Mouse (Mus musculus) hindbrain, embryonic 12.5 days (tissue): Measurements from ENCODE around the gene Gm42742. TPM values are rescaled to one million over a fixed set of nuclear protein-coding genes. Genes with fewer than 3 reads are reported as not detected.

Experiments
- ATAC-seq: fragments of 200-750 bp; cut with Nextera tagmentation; 2 replicates; pipeline ENCODE4 v1.8.0; 2017; ENCODE audit warnings: moderate TSS enrichment; ENCODE audit not compliant: low FRiP score
- H3K27ac ChIP-seq: fragments of 300-500 bp; sonication (generic); 2 replicates; pipeline ENCODE4 v1.5.1; 2016; ENCODE audit warnings: mild to moderate bottlenecking
- H3K27me3 ChIP-seq: fragments of 300-500 bp; sonication (generic); 2 replicates; pipeline ENCODE4 v1.6.1; 2016; ENCODE audit warnings: mild to moderate bottlenecking
- H3K36me3 ChIP-seq: fragments of 300-500 bp; sonication (generic); 2 replicates; pipeline ENCODE4 v1.6.1; 2016; ENCODE audit warnings: mild to moderate bottlenecking
- H3K4me1 ChIP-seq: fragments of 300-500 bp; sonication (generic); 2 replicates; pipeline ENCODE4 v1.6.1; 2016
- H3K4me2 ChIP-seq: fragments of 300-500 bp; sonication (generic); replicated peaks from 2 replicates; pipeline ENCODE4 v1.6.1; 2016; ENCODE audit warnings: mild to moderate bottlenecking
- H3K4me3 ChIP-seq: fragments of 300-500 bp; sonication (generic); 2 replicates; pipeline ENCODE4 v1.5.1; 2016; ENCODE audit warnings: mild to moderate bottlenecking
- H3K9ac ChIP-seq: fragments of 300-500 bp; sonication (generic); 2 replicates; pipeline ENCODE4 v1.6.1; 2016; ENCODE audit warnings: mild to moderate bottlenecking, moderate library complexity
- H3K9me3 ChIP-seq: fragments of 300-500 bp; sonication (generic); replicated peaks from 2 replicates; pipeline ENCODE4 v1.6.1; 2016; ENCODE audit warnings: mild to moderate bottlenecking
- WGBS: fragments of 180-500 bp; shearing (Covaris S2); methylation state at CpG from one replicate; pipeline ENCODE4 v1.1.7; 2016; 5-methylcytosine and 5-hydroxymethylcytosine counted together
- polyA plus RNA-seq: library from polyadenylated mRNA; unstranded; fragments of >200 nt; fragmentation: Nextera tagmentation; extraction: Ambion mirVana; gene quantifications from 2 replicates; pipeline ENCODE4 v1.2.1, GENCODE M21; 2016

Gene Gm42742
- polyA plus RNA-seq, 1 experiment from 2014 or later = 69.6 TPM

DNA sequence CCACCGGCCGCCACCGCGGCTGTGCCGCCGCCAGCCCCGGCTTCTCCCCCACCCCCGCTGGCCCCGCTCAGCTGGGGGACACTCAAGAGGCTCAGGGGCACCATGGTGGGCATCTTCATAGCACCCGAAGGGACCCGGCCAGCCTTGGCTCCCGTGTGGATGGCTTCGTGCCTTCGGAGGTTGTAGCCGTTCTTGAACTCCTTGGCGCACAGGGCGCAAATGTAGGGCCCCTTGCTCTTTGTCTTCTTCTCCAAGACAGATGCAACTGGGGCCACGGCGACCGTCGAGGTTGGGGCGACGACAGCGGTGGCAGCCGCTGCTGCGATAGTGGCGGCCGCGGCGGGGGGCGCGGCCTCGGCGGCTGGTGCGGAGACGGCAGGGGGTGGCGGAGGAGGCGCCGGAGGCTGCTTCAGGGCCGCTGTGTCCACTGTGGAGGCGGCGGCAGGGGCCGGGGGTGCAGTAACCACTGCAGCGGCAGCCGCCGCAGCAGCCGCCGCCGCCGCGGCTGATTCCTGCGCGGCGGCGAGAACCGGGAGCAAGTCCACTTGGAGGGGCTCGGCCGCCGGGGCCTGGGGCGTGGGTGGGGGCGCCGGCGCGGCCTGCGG lies 4.8 kb upstream of the Gm42742 start:
- no peaks in the 10 kb centered on the region for H3K27me3 ChIP-seq
- peaks cover 36% of the 10 kb centered on the region for H3K36me3 ChIP-seq
- peak; percentile 9; the same call in 1 of the 2 replicates for ATAC-seq
- H3K9ac ChIP-seq = peak overlapping the region; percentile 100
- H3K4me3 ChIP-seq = peak overlapping the region; percentile 97
- H3K4me1 ChIP-seq = peaks cover 54% of the 10 kb centered on the region
- peak overlapping the region; percentile 100 for H3K27ac ChIP-seq
- H3K9me3 ChIP-seq = no peaks in the 10 kb centered on the region
- WGBS = under 1% methylated on average over 55 of the region's 65 CpGs
- H3K4me2 ChIP-seq = peak overlapping the region; percentile 98

GRCm38 (mm10) chr7:127024755-127025555 lies 4.1 kb upstream of the Gm42742 start:
- peak; percentile 38 for ATAC-seq
- 1% methylated on average over 30 of the region's 30 CpGs for WGBS
- Histone ChIP-seq H3K4me3 (peak overlapping the region; percentile 97), H3K27me3 (no peaks in the 10 kb centered on the region), H3K9ac (peak overlapping the region; percentile 100), H3K36me3 (peaks cover 32% of the 10 kb centered on the region), H3K9me3 (no peaks in the 10 kb centered on the region), H3K4me1 (peaks cover 61% of the 10 kb centered on the region), H3K4me2 (peak overlapping the region; percentile 98), H3K27ac (peak overlapping the region; percentile 100)

GRCm38 (mm10) chr7:127023896-127024690 lies 3.2 kb upstream of the Gm42742 start:
- Histone ChIP-seq H3K4me3 (peak overlapping the region; percentile 97), H3K9ac (peak overlapping the region; percentile 100), H3K27ac (peak overlapping the region; percentile 100), H3K9me3 (no peaks in the 10 kb centered on the region), H3K27me3 (no peaks in the 10 kb centered on the region), H3K4me2 (peak overlapping the region; percentile 98), H3K36me3 (peaks cover 28% of the 10 kb centered on the region), H3K4me1 (peaks cover 68% of the 10 kb centered on the region)
- 28% methylated on average over 19 of the region's 19 CpGs for WGBS
- ATAC-seq = no peak

GRCm38 (mm10) chr7:127023272-127023691 lies 2.4 kb upstream of the Gm42742 start:
- Histone ChIP-seq H3K9me3 (no peaks in the 10 kb centered on the region), H3K36me3 (peaks cover 26% of the 10 kb centered on the region), H3K4me2 (peak overlapping the region; percentile 98), H3K27me3 (no peaks in the 10 kb centered on the region), H3K27ac (peak overlapping the region; percentile 60), H3K9ac (peak overlapping the region; percentile 100), H3K4me3 (peak overlapping the region; percentile 97), H3K4me1 (peaks cover 76% of the 10 kb centered on the region)
- WGBS = 77% methylated on average over 13 of the region's 13 CpGs
- no peak for ATAC-seq

DNA sequence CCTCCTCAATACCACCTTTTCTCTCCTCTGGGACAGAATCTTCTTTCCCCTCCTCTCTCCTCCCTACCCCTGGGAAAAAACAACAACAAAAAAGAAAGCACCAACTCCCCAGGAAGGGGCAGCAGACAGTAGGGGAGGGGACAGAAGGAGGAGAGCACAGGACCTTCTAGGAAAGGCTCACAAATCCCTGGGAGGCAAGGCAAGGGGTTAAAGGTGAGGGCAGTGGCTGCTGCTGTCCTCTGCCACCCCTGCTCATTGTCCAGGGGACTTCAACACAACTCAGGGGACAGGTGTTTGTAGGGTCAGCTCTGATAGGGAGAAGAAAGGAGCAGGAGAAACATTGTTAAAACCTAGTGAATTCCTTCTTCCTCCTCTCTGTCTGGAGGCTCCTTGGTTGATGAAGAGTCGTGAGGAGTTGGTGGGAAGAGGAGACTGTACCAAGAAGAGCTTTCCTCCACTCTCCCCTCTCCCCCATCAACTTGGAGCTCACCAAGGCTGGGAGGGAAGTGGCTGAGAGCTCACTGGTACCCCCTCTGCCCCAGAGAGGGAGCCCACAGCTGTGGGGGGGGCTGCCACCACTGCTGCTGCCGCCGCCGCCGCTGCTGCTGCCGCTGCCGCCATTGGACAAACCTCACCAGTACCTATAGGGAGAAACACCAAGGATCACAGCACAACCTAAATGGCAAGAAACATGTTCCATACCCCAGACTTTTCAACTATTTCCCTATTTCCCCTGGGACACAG lies 1.8 kb upstream of the Gm42742 start:
- peaks cover 26% of the 10 kb centered on the region for H3K36me3 ChIP-seq
- peak overlapping the region; percentile 100; the same call in 1 of the 2 replicates for H3K9ac ChIP-seq
- no peaks in the 10 kb centered on the region for H3K27me3 ChIP-seq
- H3K9me3 ChIP-seq = no peaks in the 10 kb centered on the region
- ATAC-seq = no peak
- peak overlapping the region; percentile 97 for H3K4me3 ChIP-seq
- H3K4me1 ChIP-seq = peaks cover 75% of the 10 kb centered on the region
- H3K27ac ChIP-seq = peak overlapping the region; percentile 92
- H3K4me2 ChIP-seq = peak overlapping the region; percentile 98
- WGBS = 91% methylated on average over 7 of the region's 7 CpGs

GRCm38 (mm10) chr7:127021563-127022527 lies 948 bp upstream of the Gm42742 start:
- Histone ChIP-seq H3K27ac (peak overlapping the region; percentile 92), H3K9me3 (no peaks in the 10 kb centered on the region), H3K4me1 (peaks cover 73% of the 10 kb centered on the region), H3K27me3 (no peaks in the 10 kb centered on the region), H3K4me3 (peak overlapping the region; percentile 48), H3K9ac (peak overlapping the region; percentile 76), H3K36me3 (peaks cover 26% of the 10 kb centered on the region), H3K4me2 (peak overlapping the region; percentile 98)
- 44% methylated on average over 5 of the region's 5 CpGs for WGBS
- ATAC-seq = no peak

GRCm38 (mm10) chr7:127020491-127020890 lies 406 bp downstream of the Gm42742 start:
- Histone ChIP-seq H3K4me1 (peaks cover 80% of the 10 kb centered on the region), H3K9me3 (no peaks in the 10 kb centered on the region), H3K27me3 (no peaks in the 10 kb centered on the region), H3K4me2 (peak overlapping the region; percentile 84), H3K27ac (peak overlapping the region; percentile 92), H3K4me3 (peak overlapping the region; percentile 48), H3K9ac (peak overlapping the region; percentile 76), H3K36me3 (peaks cover 29% of the 10 kb centered on the region)
- WGBS = 42% methylated on average over 5 of the region's 5 CpGs
- ATAC-seq = no peak

DNA sequence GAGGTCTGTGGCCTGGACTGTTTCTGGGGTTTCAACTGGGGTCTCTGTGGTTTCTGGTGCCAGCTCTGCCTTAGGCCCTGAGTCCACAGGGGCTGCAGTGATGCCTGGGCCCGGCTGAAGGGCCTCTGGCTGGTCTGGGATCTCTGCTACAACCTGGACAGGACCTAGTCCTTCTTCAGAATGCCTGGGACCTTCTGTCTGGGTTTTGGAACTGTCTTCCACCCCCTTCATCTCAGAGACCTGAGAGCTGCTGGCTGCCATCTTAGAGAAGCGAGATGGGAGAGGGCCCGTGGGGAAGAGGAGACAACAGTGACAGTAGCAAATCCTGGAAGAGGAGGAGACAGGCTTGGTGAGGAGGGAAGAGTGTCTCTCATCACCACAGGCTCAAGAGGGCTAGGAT lies 866 bp downstream of the Gm42742 start:
- H3K27ac ChIP-seq = peak overlapping the region; percentile 92
- 52% methylated on average over 3 of the region's 3 CpGs for WGBS
- H3K36me3 ChIP-seq = peaks cover 34% of the 10 kb centered on the region
- peak overlapping the region; percentile 84 for H3K4me2 ChIP-seq
- no peaks in the 10 kb centered on the region for H3K27me3 ChIP-seq
- no peak for ATAC-seq
- peaks cover 82% of the 10 kb centered on the region for H3K4me1 ChIP-seq
- H3K9ac ChIP-seq = peak overlapping the region; percentile 76
- no peaks in the 10 kb centered on the region for H3K9me3 ChIP-seq
- H3K4me3 ChIP-seq = peak overlapping the region; percentile 48

- H3K9me3 ChIP-seq = no peaks in the 10 kb centered on the region
- H3K4me2 ChIP-seq = peak overlapping the region; percentile 84
- peak overlapping the region; percentile 92; the same call in 1 of the 2 replicates for H3K27ac ChIP-seq
- peaks cover 82% of the 10 kb centered on the region for H3K4me1 ChIP-seq
- peak overlapping the region; percentile 48; the same call in 1 of the 2 replicates for H3K4me3 ChIP-seq
- peak overlapping the region; percentile 76; the same call in 1 of the 2 replicates for H3K9ac ChIP-seq
- peaks cover 37% of the 10 kb centered on the region for H3K36me3 ChIP-seq
- 79% methylated on average over 14 of the region's 14 CpGs for WGBS
- H3K27me3 ChIP-seq = no peaks in the 10 kb centered on the region
- ATAC-seq = no peak
Measured at GRCm38 (mm10) chr7:127019306-127019960, 1.5 kb downstream of the Gm42742 start.
